Mouse (Mus musculus) retina, postnatal 7 days (tissue): ENCODE results near the gene Ece1.
"Not testable (repeated sequence)": the region's sequence is repeated elsewhere in the genome, so short reads cannot be mapped to it uniquely, and the experiment has no call there.

Experiments used
- DNase-seq: peaks from one replicate; pipeline ENCODE4 v3.0.0-alpha.2; 2012; ENCODE audit warnings: low read depth, low spot score

Ece1 gene

GRCm38 (mm10) chr4:137862019-137862418, at the start of gene Ece1:
Gene Ece1 (plus strand): TSS chr4:137862237.
- peak; percentile 72 for DNase-seq

GRCm38 (mm10) chr4:137812946-137813708, 48.9 kb upstream of the Ece1 start:
- no peak for DNase-seq

- no peak for DNase-seq
These were observed 47.9 kb upstream of the Ece1 start for GRCm38 (mm10) chr4:137814140-137814539.

GRCm38 (mm10) chr4:137815473-137815872, 46.6 kb upstream of the Ece1 start:
- DNase-seq: no peak

- DNase-seq: no peak
These were observed 45.8 kb upstream of the Ece1 start for GRCm38 (mm10) chr4:137816216-137816615.

- DNase-seq: no peak
These were observed 43.7 kb upstream of the Ece1 start for GRCm38 (mm10) chr4:137818341-137818740.

GRCm38 (mm10) chr4:137819487-137819886, 42.5 kb upstream of the Ece1 start:
- DNase-seq: no peak

- DNase-seq: no peak
These were observed 41.3 kb upstream of the Ece1 start for GRCm38 (mm10) chr4:137820721-137821120.

- DNase-seq: no peak
These were observed 39.5 kb upstream of the Ece1 start for GRCm38 (mm10) chr4:137822537-137822936.

GRCm38 (mm10) chr4:137823542-137823941, 38.5 kb upstream of the Ece1 start:
- DNase-seq: no peak

- no peak for DNase-seq
These were observed 37.2 kb upstream of the Ece1 start for GRCm38 (mm10) chr4:137824881-137825280.

- DNase-seq: no peak
These were observed 31.7 kb upstream of the Ece1 start for GRCm38 (mm10) chr4:137830380-137830779.

- DNase-seq: no peak
These were observed 30.4 kb upstream of the Ece1 start for GRCm38 (mm10) chr4:137831598-137831997.

- DNase-seq: peak; percentile 83
These were observed 26.3 kb upstream of the Ece1 start for GRCm38 (mm10) chr4:137835624-137836337.

GRCm38 (mm10) chr4:137836741-137837140, 25.3 kb upstream of the Ece1 start:
- DNase-seq: no peak

GRCm38 (mm10) chr4:137837792-137838191, 24.2 kb upstream of the Ece1 start:
- DNase-seq: no peak

GRCm38 (mm10) chr4:137838791-137839190, 23.2 kb upstream of the Ece1 start:
- no peak for DNase-seq

GRCm38 (mm10) chr4:137839452-137839851, 22.6 kb upstream of the Ece1 start:
- DNase-seq: no peak

GRCm38 (mm10) chr4:137844656-137845055, 17.4 kb upstream of the Ece1 start:
- peak; percentile 69 for DNase-seq

GRCm38 (mm10) chr4:137847651-137848050, 14.4 kb upstream of the Ece1 start:
- not testable (repeated sequence) for DNase-seq

GRCm38 (mm10) chr4:137850161-137850560, 11.9 kb upstream of the Ece1 start:
- DNase-seq: no peak

GRCm38 (mm10) chr4:137851484-137851883, 10.6 kb upstream of the Ece1 start:
- DNase-seq: no peak

- DNase-seq: no peak
These were observed 8.2 kb upstream of the Ece1 start for GRCm38 (mm10) chr4:137853822-137854221.
